ENCODE assay signal across 7 mouse cellular contexts in genomic region chr13:23500424-23501200, GRCm38 (mm10). TPM values are rescaled to one million over a fixed set of nuclear protein-coding genes. Genes with fewer than 3 reads are reported as not detected.
A peak's percentile ranks its signal among the peaks of the same experiment; 100 is the strongest.
DNase-seq lines count a peak whose midpoint lies in the region; ATAC-seq lines count a peak whose summit lies in the region.

No protein-coding gene starts in this region.

- peaks cover 12% of the 10 kb centered on the region for H3K4me1 ChIP-seq in embryonic facial prominence, embryonic 12.5 days

- H3K9me3 ChIP-seq in embryonic facial prominence, embryonic 12.5 days, result no peaks in the 10 kb centered on the region

- WGBS in embryonic facial prominence, embryonic 12.5 days, result 1% methylated on average over 17 of the region's 17 CpGs

- H3K4me3 ChIP-seq in embryonic facial prominence, embryonic 12.5 days, result 0 out of 2 replicates have a peak overlapping the region, but pooled peaks have one; percentile 15

- no peak overlapping the region for H3K9ac ChIP-seq in embryonic facial prominence, embryonic 12.5 days

- DNase-seq in MN1 (ENCODE audit: low spot score), result peak; percentile 85
- DNase-seq in heart, postnatal 36 days, result peak; percentile 50 to 58
- DNase-seq in layer of hippocampus, postnatal 36 days, result peak; percentile 63 to 78
- peak; percentile 50 to 69 for DNase-seq in spleen, postnatal 36 days (ENCODE audit: low spot score in 2 of 2)

- peak overlapping the region; percentile 41 for H3K4me2 ChIP-seq in embryonic facial prominence, embryonic 12.5 days (replicated peaks)

- intact Hi-C loops in heart, postnatal 36 days (cut with DNase I), result no loop called here

- ATAC-seq in CD4-positive, CD25-positive, alpha-beta regulatory T cell, adult 4 months, result peak; percentile 34
- no peak for ATAC-seq in embryonic facial prominence, embryonic 12.5 days (ENCODE audit: insufficient number of reproducible peaks, insufficient read depth, low FRiP score, low TSS enrichment)
- peak; percentile 38 for ATAC-seq in megakaryocyte-erythroid progenitor cell, adult 5-6 weeks (replicated peaks; ENCODE audit: low FRiP score, low TSS enrichment, poor library complexity, severe bottlenecking)

- no peaks in the 10 kb centered on the region for H3K27me3 ChIP-seq in embryonic facial prominence, embryonic 12.5 days

- no peaks in the 10 kb centered on the region for H3K36me3 ChIP-seq in embryonic facial prominence, embryonic 12.5 days

- no peak overlapping the region for H3K27ac ChIP-seq in embryonic facial prominence, embryonic 12.5 days

RNA-seq across cellular contexts. Expression of gene Btn2a2, which starts 12.0 kb away (rescaled TPM):
- polyA plus RNA-seq in CD4-positive, CD25-positive, alpha-beta regulatory T cell, adult 4 months (2017; shearing (Covaris generic)), result not detected
- polyA plus RNA-seq in embryonic facial prominence, embryonic 12.5 days (2016; fragmentation: Nextera tagmentation; extraction: Ambion mirVana), result 1.6 TPM in 2 replicates
- total RNA-seq in heart, postnatal 36 days (2021), result not detected
- under 1 TPM; 0.51 to 0.80 TPM for total RNA-seq in layer of hippocampus, postnatal 36 days (2021)
- total RNA-seq in megakaryocyte-erythroid progenitor cell, adult 5-6 weeks (2014; fragmentation: Nextera tagmentation), result not detected in 2 replicates
- total RNA-seq in megakaryocyte-erythroid progenitor cell, adult 5-6 weeks (2017), result not detected in 2 replicates

RNA-seq across cellular contexts. Expression of gene Hist1h4h, which starts 30.2 kb away (rescaled TPM):
- polyA plus RNA-seq in CD4-positive, CD25-positive, alpha-beta regulatory T cell, adult 4 months (2017; shearing (Covaris generic)), result 10 to 100 TPM in 1 of 2 experiments, 1 to 10 TPM in 1; 9.5 to 10.8 TPM
- polyA plus RNA-seq in embryonic facial prominence, embryonic 12.5 days (2016; fragmentation: Nextera tagmentation; extraction: Ambion mirVana), result 6.2 and 6.8 TPM in 2 replicates
- 100 to 1,000 TPM; 268 to 283 TPM for total RNA-seq in heart, postnatal 36 days (2021)
- total RNA-seq in layer of hippocampus, postnatal 36 days (2021), result 100 to 1,000 TPM; 363 to 377 TPM
- total RNA-seq in megakaryocyte-erythroid progenitor cell, adult 5-6 weeks (2014; fragmentation: Nextera tagmentation), result 115 and 209 TPM in 2 replicates
- 683 and 1,187 TPM in 2 replicates for total RNA-seq in megakaryocyte-erythroid progenitor cell, adult 5-6 weeks (2017)

RNA-seq across cellular contexts. Expression of gene Hist1h2af, which starts 33.1 kb away (rescaled TPM):
- polyA plus RNA-seq in CD4-positive, CD25-positive, alpha-beta regulatory T cell, adult 4 months (2017; shearing (Covaris generic)), result 1 to 10 TPM in 1 of 2 experiments, not detected in 1; 2.7 TPM
- polyA plus RNA-seq in embryonic facial prominence, embryonic 12.5 days (2016; fragmentation: Nextera tagmentation; extraction: Ambion mirVana), result 10.7 and 15.5 TPM in 2 replicates
- 10 to 100 TPM; 14.1 to 19.0 TPM for total RNA-seq in heart, postnatal 36 days (2021)
- 10 to 100 TPM; 12.2 to 14.4 TPM for total RNA-seq in layer of hippocampus, postnatal 36 days (2021)
- total RNA-seq in megakaryocyte-erythroid progenitor cell, adult 5-6 weeks (2014; fragmentation: Nextera tagmentation), result 41.1 and 66.5 TPM in 2 replicates
- 1,297 and 1,759 TPM in 2 replicates for total RNA-seq in megakaryocyte-erythroid progenitor cell, adult 5-6 weeks (2017)

RNA-seq across cellular contexts. Expression of gene Hist1h3g, which starts 34.6 kb away (rescaled TPM):
- not detected for polyA plus RNA-seq in CD4-positive, CD25-positive, alpha-beta regulatory T cell, adult 4 months (2017; shearing (Covaris generic))
- polyA plus RNA-seq in embryonic facial prominence, embryonic 12.5 days (2016; fragmentation: Nextera tagmentation; extraction: Ambion mirVana), result 7.8 and 11.8 TPM in 2 replicates
- total RNA-seq in heart, postnatal 36 days (2021), result 1 to 10 TPM; 2.5 to 4.1 TPM
- total RNA-seq in layer of hippocampus, postnatal 36 days (2021), result 1 to 10 TPM; 3.9 to 4.9 TPM
- 189 and 293 TPM in 2 replicates for total RNA-seq in megakaryocyte-erythroid progenitor cell, adult 5-6 weeks (2014; fragmentation: Nextera tagmentation)
- 189 and 625 TPM in 2 replicates for total RNA-seq in megakaryocyte-erythroid progenitor cell, adult 5-6 weeks (2017)

RNA-seq across cellular contexts. Expression of gene Btn1a1, which starts 34.9 kb away (rescaled TPM):
- not detected for polyA plus RNA-seq in CD4-positive, CD25-positive, alpha-beta regulatory T cell, adult 4 months (2017; shearing (Covaris generic))
- 0.10 and 0.20 TPM in 2 replicates for polyA plus RNA-seq in embryonic facial prominence, embryonic 12.5 days (2016; fragmentation: Nextera tagmentation; extraction: Ambion mirVana)
- not detected for total RNA-seq in heart, postnatal 36 days (2021)
- total RNA-seq in layer of hippocampus, postnatal 36 days (2021), result not detected
- total RNA-seq in megakaryocyte-erythroid progenitor cell, adult 5-6 weeks (2014; fragmentation: Nextera tagmentation), result not detected in 2 replicates
- not detected in 2 replicates for total RNA-seq in megakaryocyte-erythroid progenitor cell, adult 5-6 weeks (2017)
